Mouse (Mus musculus): ENCODE data around the gene Kpna6. TPM values are rescaled to one million over a fixed set of nuclear protein-coding genes. Genes with fewer than 3 reads are reported as not detected.

Kpna6 gene
- polyA plus RNA-seq, 1 experiment from 2014 or later = 14.7 TPM

DNA sequence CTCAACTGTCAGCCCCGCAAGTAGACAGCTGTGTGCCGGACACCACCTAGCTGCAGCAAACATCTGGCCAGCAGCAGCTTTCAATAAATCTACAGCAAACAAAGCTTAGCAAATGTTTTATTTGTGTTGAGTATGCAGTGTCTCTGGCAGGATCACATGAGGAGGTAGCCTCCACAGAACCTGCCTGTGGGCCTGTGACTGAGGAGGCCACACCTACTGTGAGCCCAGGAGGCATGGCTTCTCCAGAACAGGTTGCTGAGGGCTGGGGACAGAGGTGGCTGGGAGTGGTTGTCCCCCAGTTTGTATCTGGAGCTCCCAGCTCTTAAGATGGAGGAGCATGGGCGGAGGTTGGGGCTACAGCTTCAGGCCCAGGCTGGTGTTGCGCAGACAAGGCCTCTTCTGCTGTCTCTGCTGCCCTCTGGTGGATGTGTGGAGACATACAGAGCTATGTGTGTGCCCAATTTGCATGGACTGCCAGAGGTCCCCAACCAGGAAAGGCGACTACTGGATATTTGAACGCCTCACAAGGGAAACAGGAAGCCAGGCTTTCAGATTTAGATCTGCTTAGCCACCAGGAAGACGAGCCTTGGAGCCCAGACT is 64.0 kb downstream of the Kpna6 start:
- Histone ChIP-seq H3K36me3 (peaks cover 61% of the 10 kb centered on the region), H3K4me1 (no peaks in the 10 kb centered on the region), H3K4me3 (no peak overlapping the region), H3K9me3 (replicated peaks) (no peaks in the 10 kb centered on the region), H3K27ac (replicated peaks) (peak overlapping the region; percentile 1; the same call in 1 of the 2 replicates), H3K27me3 (ENCODE audit: low read depth, poor library complexity, severe bottlenecking) (no peaks in the 10 kb centered on the region)
- DNase-seq (ENCODE audit: low spot score) = peak; percentile 85
- 41% methylated on average over 7 of the region's 7 CpGs for WGBS

GRCm38 (mm10) chr4:129600233-129601158 is 72.1 kb downstream of the Kpna6 start, which contains the start of the genes Eif3i and Tmem234:
Eif3i (minus strand) TSS chr4:129600648.
Tmem234 (plus strand) TSS chr4:129600668.
- H3K27me3 ChIP-seq (ENCODE audit: low read depth, poor library complexity, severe bottlenecking) = no peaks in the 10 kb centered on the region
- WGBS = under 1% methylated on average over 74 of the region's 74 CpGs
- peak within 1 kb of the TSS; percentile 100 for H3K4me3 ChIP-seq
- H3K36me3 ChIP-seq = peaks cover 73% of the 10 kb centered on the region
- peaks cover 30% of the 10 kb centered on the region for H3K4me1 ChIP-seq
- H3K27ac ChIP-seq (replicated peaks) = peak within 1 kb of the TSS; percentile 96
- peak; percentile 87 for DNase-seq (ENCODE audit: low spot score)
- no peaks in the 10 kb centered on the region for H3K9me3 ChIP-seq (replicated peaks)

Small RNAs within 50 kb of the gene (microRNA-seq; reads per million reads assigned to microRNA genes)
- gene Mir7016 = 1.2 reads per million

Other genes with a start within 250 kb of the Kpna6 start
- gene Zbtb8b, start 231.9 kb downstream of the Kpna6 start, polyA plus RNA-seq (2016; fragmentation: Nextera tagmentation; extraction: Ambion mirVana) = 1.3 and 1.6 TPM in 2 replicates
- 20.2 and 25.0 TPM in 2 replicates for gene Bsdc1, start 211.2 kb downstream of the Kpna6 start, polyA plus RNA-seq (2016; fragmentation: Nextera tagmentation; extraction: Ambion mirVana)
- gene Tssk3, start 181.7 kb downstream of the Kpna6 start, polyA plus RNA-seq (2016; fragmentation: Nextera tagmentation; extraction: Ambion mirVana) = not detected in 2 replicates
- gene Fam229a, start 181.6 kb downstream of the Kpna6 start, polyA plus RNA-seq (2016; fragmentation: Nextera tagmentation; extraction: Ambion mirVana) = not detected in 2 replicates
- 1,603 and 1,647 TPM in 2 replicates for gene Marcksl1, start 159.2 kb downstream of the Kpna6 start, polyA plus RNA-seq (2016; fragmentation: Nextera tagmentation; extraction: Ambion mirVana)
- gene Hdac1, start 130.1 kb downstream of the Kpna6 start, polyA plus RNA-seq (2016; fragmentation: Nextera tagmentation; extraction: Ambion mirVana) = 276 and 278 TPM in 2 replicates
- 4.7 and 7.2 TPM in 2 replicates for gene Lck, start 99.1 kb downstream of the Kpna6 start, polyA plus RNA-seq (2016; fragmentation: Nextera tagmentation; extraction: Ambion mirVana)
- 0.50 and 1.5 TPM in 2 replicates for gene Fam167b, start 94.2 kb downstream of the Kpna6 start, polyA plus RNA-seq (2016; fragmentation: Nextera tagmentation; extraction: Ambion mirVana)
- gene Eif3i, start 72.1 kb downstream of the Kpna6 start, polyA plus RNA-seq (2016; fragmentation: Nextera tagmentation; extraction: Ambion mirVana) = 261 and 293 TPM in 2 replicates
- gene Tmem234, start 72.1 kb downstream of the Kpna6 start, polyA plus RNA-seq (2016; fragmentation: Nextera tagmentation; extraction: Ambion mirVana) = 226 and 231 TPM in 2 replicates
- 2.1 and 2.9 TPM in 2 replicates for gene Dcdc2b, start 58.5 kb downstream of the Kpna6 start, polyA plus RNA-seq (2016; fragmentation: Nextera tagmentation; extraction: Ambion mirVana)
- gene Iqcc, start 53.7 kb downstream of the Kpna6 start, polyA plus RNA-seq (2016; fragmentation: Nextera tagmentation; extraction: Ambion mirVana) = 30.6 and 32.8 TPM in 2 replicates
- gene Ccdc28b, start 48.8 kb downstream of the Kpna6 start, polyA plus RNA-seq (2016; fragmentation: Nextera tagmentation; extraction: Ambion mirVana) = 58.6 and 74.5 TPM in 2 replicates
- 104 and 107 TPM in 2 replicates for gene Txlna, start 31.7 kb downstream of the Kpna6 start, polyA plus RNA-seq (2016; fragmentation: Nextera tagmentation; extraction: Ambion mirVana)
- gene Tmem39b, start 24.1 kb upstream of the Kpna6 start, polyA plus RNA-seq (2016; fragmentation: Nextera tagmentation; extraction: Ambion mirVana) = 15.1 and 17.4 TPM in 2 replicates
- 152 and 162 TPM in 2 replicates for gene Khdrbs1, start 69.5 kb upstream of the Kpna6 start, polyA plus RNA-seq (2016; fragmentation: Nextera tagmentation; extraction: Ambion mirVana)
- gene Ptp4a2, start 138.5 kb upstream of the Kpna6 start, polyA plus RNA-seq (2016; fragmentation: Nextera tagmentation; extraction: Ambion mirVana) = 307 and 309 TPM in 2 replicates